8 mouse cellular contexts compared by ENCODE assay signal in genomic region chr17:21566220-21566619, GRCm38 (mm10). TPM values are rescaled to one million over a fixed set of nuclear protein-coding genes. Genes with fewer than 3 reads are reported as not detected.
DNase-seq lines count a peak whose midpoint lies in the region; ATAC-seq and TF ChIP-seq lines count a peak whose summit lies in the region.

No protein-coding gene starts in this region.

- no peak overlapping the region for H3K4me3 ChIP-seq in bone marrow, adult 2 months (replicated peaks; ENCODE audit: control insufficient read depth, low read depth, low read length)
- H3K4me3 ChIP-seq in embryonic fibroblast, embryonic 13.5 days (ENCODE audit: insufficient read depth, low read length), result peak overlapping the region; percentile 15; the same call in 1 of the 2 replicates

- TF ChIP-seq CTCF in bone marrow, adult 2 months (IDR thresholded peaks at IDR 0.05; ENCODE audit: control insufficient read depth, insufficient read depth, low read length), result 0 out of 2 replicates have a peak, but pooled peaks have one; percentile 16
- no peak for TF ChIP-seq CTCF in embryonic fibroblast, embryonic 13.5 days (IDR thresholded peaks at IDR 0.05; ENCODE audit: borderline replicate concordance, insufficient read depth, low read length)

- peak; percentile 80 for DNase-seq in ES-CJ7 (ENCODE audit: low read depth, low spot score)
- peak; percentile 66 to 70 for DNase-seq in heart, postnatal 10 days
- peak; percentile 72 for DNase-seq in layer of hippocampus, adult 11-12 months (ENCODE audit: low spot score)
- peak; percentile 28 to 71 for DNase-seq in lung, adult 18-20 months
- no peak for DNase-seq in ovary, adult 18-20 months (ENCODE audit: low spot score)

- peak; percentile 93 for ATAC-seq in neutrophil, adult 5-6 weeks (ENCODE audit: extremely low read depth, insufficient number of reproducible peaks, low FRiP score, poor library complexity, severe bottlenecking)

- 0% methylated on average over 5 of the region's 5 CpGs for WGBS in bone marrow, adult 2 months

- H3K27ac ChIP-seq in bone marrow, adult 2 months (ENCODE audit: control insufficient read depth, insufficient read depth, low read depth, low read length, poor library complexity), result no peak overlapping the region
- peak overlapping the region; percentile 77 for H3K27ac ChIP-seq in embryonic fibroblast, embryonic 13.5 days (ENCODE audit: insufficient read depth, low read length)

- no peak for TF ChIP-seq POLR2A in bone marrow, adult 2 months (IDR thresholded peaks at IDR 0.05; ENCODE audit: borderline replicate concordance, control insufficient read depth, low read depth, low read length)
- TF ChIP-seq POLR2A in embryonic fibroblast, embryonic 13.5 days (IDR thresholded peaks at IDR 0.05; ENCODE audit: low read depth, low read length), result no peak

- no peaks in the 10 kb centered on the region; the same call in 1 of the 2 replicates for H3K4me1 ChIP-seq in bone marrow, adult 2 months (ENCODE audit: control insufficient read depth, insufficient read depth, low read length)
- H3K4me1 ChIP-seq in embryonic fibroblast, embryonic 13.5 days (ENCODE audit: control insufficient read depth, insufficient read depth, low read length), result peaks cover 5% of the 10 kb centered on the region

- intact Hi-C loops in heart, postnatal 10 days (cut with DNase I), result loop anchor here (2.0 kb wide), 1 partner anchor 33 kb away; no protein-coding TSS in a partner anchor

RNA-seq across cellular contexts. Expression of gene Zfp948, which starts 0.6 kb away (rescaled TPM):
- 1.7 and 2.6 TPM in 2 replicates for polyA plus RNA-seq in bone marrow, adult 2 months (2011; ENCODE audit: insufficient read depth, insufficient read length, low replicate concordance, missing spikeins)
- polyA plus RNA-seq in embryonic fibroblast, embryonic 13.5 days (2011; ENCODE audit: insufficient read length, low read depth, missing spikeins), result 23.9 and 28.2 TPM in 2 replicates
- total RNA-seq in heart, postnatal 10 days (2021), result 1 to 10 TPM; 6.8 to 7.1 TPM
- total RNA-seq in neutrophil, adult 5-6 weeks (2017), result 4.3 and 4.9 TPM in 2 replicates

RNA-seq across cellular contexts. Expression of gene Zfp52, which starts 30.9 kb away (rescaled TPM):
- 3.3 and 4.0 TPM in 2 replicates for polyA plus RNA-seq in bone marrow, adult 2 months (2011; ENCODE audit: insufficient read depth, insufficient read length, low replicate concordance, missing spikeins)
- polyA plus RNA-seq in embryonic fibroblast, embryonic 13.5 days (2011; ENCODE audit: insufficient read length, low read depth, missing spikeins), result 17.9 and 29.4 TPM in 2 replicates
- total RNA-seq in heart, postnatal 10 days (2021), result 1 to 10 TPM; 6.4 to 7.2 TPM
- total RNA-seq in neutrophil, adult 5-6 weeks (2017), result 26.4 and 31.0 TPM in 2 replicates
